23 mouse cellular contexts compared by ENCODE assay signal in genomic region chr14:33607431-33607830, GRCm38 (mm10). TPM values are rescaled to one million over a fixed set of nuclear protein-coding genes. Genes with fewer than 3 reads are reported as not detected.
"Had no signal": no experiment of that assay in that cellular context is flagged by ENCODE, and none has a peak within 500 bp of the region (broad histone marks: within the 10 kb centered on the region; RNA-seq: fewer than 3 reads in every experiment).

No protein-coding gene starts in this region.

- DNase-seq: kidney, adult 2 months; kidney, postnatal 25 days; layer of hippocampus, adult 9-11 months; layer of hippocampus, postnatal 36 days; left cerebral cortex, postnatal 4 days; liver, postnatal 0 days; lung, embryonic 14.5 days; retina, postnatal 1 day; spleen, adult 18-20 months; thymus, adult 18-20 months; thymus, postnatal 36 days had no signal

- H3K27ac ChIP-seq: kidney, postnatal 0 days; layer of hippocampus, adult 2 months; limb, embryonic 12.5 days; limb, embryonic 15.5 days; liver, embryonic 14.5 days; macrophage; midbrain, embryonic 12.5 days; midbrain, embryonic 15.5 days; neural tube, embryonic 12.5 days; neural tube, embryonic 15.5 days; stomach, embryonic 15.5 days had no signal

- H3K4me3 ChIP-seq: layer of hippocampus, adult 2 months; limb, embryonic 12.5 days; limb, embryonic 15.5 days; midbrain, embryonic 12.5 days; midbrain, embryonic 15.5 days; neural tube, embryonic 12.5 days; neural tube, embryonic 15.5 days; stomach, embryonic 15.5 days had no signal

RNA-seq across cellular contexts. Expression of gene Ptpn20, which starts 18.4 kb away (rescaled TPM):
- total RNA-seq: megakaryocyte, adult 5-6 weeks had no signal
